Mouse (Mus musculus) bone marrow, adult 2 months (tissue): Measurements from ENCODE around the gene Cpt2.

Experiments
- CTCF ChIP-seq: fragments of 200-500 bp; IDR thresholded peaks from 2 replicates; pipeline ENCODE4 v1.5.1; 2011; ENCODE audit warnings: low read length, control low read depth; ENCODE audit not compliant: control insufficient read depth, insufficient read depth
- POLR2A ChIP-seq: fragments of 200-500 bp; IDR thresholded peaks from 2 replicates; pipeline ENCODE4 v1.6.1; 2011; ENCODE audit warnings: low read depth, mild to moderate bottlenecking, control low read depth, low read length, borderline replicate concordance; ENCODE audit not compliant: control insufficient read depth

DNA sequence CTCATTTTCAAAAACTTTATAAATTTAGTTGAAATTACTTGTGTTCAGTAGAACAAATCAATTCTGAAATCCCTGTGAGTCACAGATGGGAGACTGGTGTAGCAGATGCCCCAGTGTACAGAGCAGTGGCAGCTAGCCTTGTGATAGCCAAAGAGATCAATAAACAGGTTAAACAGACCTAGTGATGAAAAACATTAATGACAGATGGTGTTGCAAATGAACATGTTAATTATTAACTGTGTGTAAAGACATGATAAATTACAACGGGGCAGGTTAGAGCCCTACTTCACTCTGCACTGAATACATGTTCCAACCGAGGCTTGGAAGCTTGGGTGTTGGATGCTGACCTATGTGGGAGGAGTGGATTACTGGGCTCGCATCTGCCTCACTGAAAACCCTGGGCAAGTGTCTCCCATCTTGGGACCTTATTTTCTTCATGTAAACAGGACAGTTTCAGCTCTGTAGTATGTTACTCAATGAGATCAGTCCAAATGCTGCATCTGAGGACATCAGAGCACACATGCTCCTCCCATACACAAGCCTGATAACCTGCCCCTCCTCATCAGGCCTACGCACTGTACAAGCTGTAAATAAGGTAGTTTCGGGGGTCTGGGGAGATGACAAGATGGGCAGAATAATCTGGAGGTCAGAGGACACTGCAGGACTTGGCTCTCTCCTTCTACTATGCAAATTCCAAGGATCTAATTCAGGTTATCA, 24.0 kb downstream of the Cpt2 start:
- TF ChIP-seq CTCF (no peak), POLR2A (no peak)
